Mouse (Mus musculus) liver, postnatal 0 days (tissue): ENCODE results near the gene Rbm10.

Experiments used
- CTCF ChIP-seq: sonication (generic); IDR thresholded peaks from 2 replicates; pipeline ENCODE4 v1.5.1; 2016; ENCODE audit warnings: antibody characterized with exemption, low read depth
- EP300 ChIP-seq: IDR thresholded peaks from 2 replicates; pipeline ENCODE4 v1.6.1; 2016; ENCODE audit warnings: antibody characterized with exemption, low read depth, mild to moderate bottlenecking

DNA sequence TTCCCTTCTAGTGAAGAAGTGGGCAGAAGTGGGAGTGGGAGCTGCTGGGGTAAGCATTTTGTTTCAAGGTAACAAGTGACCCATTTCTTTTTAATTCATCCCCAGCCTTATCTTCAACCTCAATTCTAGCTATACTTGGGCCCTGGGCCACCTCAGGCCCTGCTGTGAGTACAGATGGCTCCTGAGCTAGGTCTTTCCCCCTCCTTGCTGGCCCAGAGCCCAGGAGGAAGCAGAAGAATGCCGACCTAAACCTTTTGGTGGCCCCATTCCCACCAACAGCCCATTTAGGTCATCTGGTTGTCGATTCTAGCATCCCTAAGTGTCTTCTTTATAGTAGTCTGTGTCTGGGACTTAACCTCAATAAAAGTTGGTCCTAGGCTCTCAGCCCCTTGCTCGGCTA, 74.3 kb downstream of the Rbm10 start:
- TF ChIP-seq EP300 = no peak
- no peak for TF ChIP-seq CTCF
